Mouse (Mus musculus) spleen, postnatal 10 days (tissue): Measurements from ENCODE around the gene Gm21970.

ENCODE experiments used
- DNase-seq, 2 experiments: peaks; one replicate each; pipeline ENCODE4 v3.0.0; 2021 to 2022; ENCODE audit warnings: low spot score in 2 of 2

Gene Gm21970

DNA sequence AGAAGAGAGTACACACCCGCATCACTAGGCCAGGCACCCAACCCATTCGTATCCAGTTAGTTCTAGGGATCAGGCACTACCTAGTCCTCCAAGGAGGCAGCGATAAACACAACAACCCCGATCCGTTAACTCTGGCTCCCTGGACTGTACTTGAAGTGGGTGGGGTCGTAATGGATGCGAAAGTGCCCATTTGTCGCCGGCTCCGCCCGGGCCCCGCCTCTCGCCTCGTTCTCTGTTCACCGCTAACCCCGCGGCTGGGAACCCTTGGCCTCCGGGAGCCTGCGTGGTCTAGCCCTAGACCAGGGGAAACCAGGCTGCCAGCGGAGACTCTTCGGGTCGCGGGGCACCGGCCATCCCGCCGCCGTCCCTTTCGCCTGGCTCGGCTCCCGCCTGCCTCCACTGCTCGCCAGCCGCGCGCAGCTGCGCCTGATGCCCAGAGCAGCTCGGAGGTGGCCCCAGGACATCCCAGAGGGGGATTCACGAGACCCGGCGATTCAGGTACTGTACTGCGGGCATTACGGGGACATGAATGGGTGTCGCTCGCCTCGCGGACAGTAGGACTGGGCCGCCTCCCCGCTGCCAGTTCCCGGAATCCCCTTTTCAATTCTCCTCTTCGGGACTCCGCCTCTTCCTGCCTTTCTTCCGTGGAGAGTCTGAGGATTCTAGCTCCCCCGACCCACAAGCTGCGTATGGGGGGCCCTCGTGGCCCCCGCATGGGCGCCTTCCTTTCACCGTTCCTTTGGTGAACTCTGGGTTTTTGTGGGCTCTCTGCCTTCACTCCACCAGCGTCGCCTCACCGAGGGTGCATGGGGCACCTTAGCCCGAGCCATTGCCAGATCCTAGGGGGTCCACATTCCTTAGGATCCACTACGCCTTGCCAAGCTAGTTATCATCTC is 18.7 kb upstream of the Gm21970 start, which contains the start of gene Ifnar2:
Gene Ifnar2, plus strand, starts transcription at position 207 of the 896 bp plus-strand sequence.
- DNase-seq: peak; percentile 89 to 90

DNA sequence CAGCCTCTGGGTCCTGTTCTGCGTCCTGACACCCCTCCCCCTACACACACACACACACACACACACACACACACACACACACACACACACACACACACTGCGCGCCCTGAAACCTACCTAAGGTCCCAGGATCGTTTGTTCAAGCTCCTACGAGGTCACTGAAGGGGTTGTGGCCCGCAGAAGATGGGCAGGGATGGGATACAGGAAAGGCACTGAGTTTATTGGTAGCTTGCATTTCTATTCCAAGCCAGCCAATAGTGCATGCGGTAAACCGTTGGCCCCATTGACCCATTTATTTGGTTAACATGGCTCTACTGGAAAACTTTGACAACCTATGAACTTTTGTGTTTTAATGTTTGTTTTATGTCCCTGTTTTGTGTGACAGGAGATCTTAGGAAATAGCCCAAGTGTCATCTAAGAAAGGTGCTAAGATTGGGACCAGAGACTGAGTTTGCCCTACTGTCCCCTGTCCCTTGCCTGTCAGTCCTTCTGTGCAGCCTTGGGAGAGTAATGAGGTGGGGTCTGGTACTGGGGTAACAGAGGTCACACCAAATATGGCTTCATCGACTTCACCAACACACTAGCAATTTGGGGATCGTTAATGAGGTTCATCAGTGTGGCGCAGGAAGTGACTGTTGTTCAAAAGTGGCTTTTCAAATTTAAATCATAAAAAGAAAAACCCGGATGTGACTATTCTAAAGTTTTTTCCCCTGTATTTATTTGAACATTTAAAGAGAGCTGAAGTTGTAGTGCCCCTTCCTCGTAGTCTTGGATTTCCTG is 17.9 kb upstream of the Gm21970 start:
- peak in 1 of 2 experiments; percentile 20 for DNase-seq

DNA sequence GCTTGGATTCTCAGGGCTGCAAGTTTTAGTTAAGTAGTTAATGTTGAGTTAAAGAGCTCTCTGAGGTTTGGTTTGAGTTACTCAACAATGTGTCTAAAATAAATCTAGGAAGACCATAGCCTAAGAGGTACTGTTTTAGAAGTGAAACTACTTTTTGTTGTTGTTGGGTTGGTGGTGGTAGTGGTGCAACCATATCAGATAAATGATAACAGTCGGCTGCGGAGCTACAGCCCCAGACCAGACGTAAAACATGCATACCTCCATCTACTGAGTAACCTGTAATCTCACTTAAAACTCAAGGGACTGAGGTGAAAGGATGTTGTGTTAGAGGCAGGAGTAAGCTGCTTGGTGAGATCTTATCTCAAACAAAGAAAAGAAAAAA is 17.3 kb upstream of the Gm21970 start:
- DNase-seq: no peak

DNA sequence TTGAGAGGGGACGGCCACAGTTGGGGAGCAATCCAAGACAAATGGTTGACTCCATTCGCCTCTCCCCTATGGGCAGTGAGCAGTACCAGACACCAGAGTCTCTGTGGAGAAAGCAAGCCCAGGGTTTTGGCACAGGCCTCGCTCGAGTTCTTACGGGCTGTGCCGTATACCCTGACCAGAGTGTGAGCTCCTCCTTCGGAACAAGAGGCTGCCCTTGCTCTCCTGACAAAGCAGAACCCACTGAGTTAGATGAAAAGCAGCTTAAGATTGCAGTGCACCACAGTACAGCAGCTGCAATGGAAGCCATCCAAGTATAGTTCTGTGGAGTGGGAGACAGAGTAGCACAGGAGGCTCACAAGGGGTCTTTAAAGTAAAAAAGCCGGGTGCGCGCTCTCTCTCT is 14.8 kb upstream of the Gm21970 start:
- DNase-seq: no peak

DNA sequence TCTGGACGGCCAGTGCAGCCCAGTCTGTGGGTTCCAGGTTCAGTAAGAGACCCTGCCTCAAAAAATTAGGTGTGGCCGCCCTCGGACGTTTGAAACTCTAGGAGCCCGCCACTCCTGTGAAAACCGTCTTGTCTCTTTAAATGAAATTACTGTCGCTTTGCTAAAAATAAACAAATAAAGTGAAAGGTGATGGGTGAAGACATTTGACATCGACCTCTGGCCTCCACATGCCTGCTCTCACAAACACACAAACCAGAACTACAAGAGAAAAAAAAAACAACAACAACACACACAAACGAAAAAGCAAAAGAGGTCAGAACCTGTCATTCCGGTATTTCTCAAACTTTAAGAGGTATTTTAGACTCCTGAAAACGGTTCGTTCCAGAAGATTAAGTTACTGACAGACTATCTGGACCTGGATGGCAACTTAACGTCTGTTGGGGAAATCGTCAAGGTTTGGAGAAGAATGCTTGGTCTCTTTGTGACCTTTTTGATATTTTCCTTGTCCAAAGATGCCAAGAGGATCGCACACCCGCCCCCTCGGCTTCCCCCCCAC is 13.0 kb upstream of the Gm21970 start:
- no peak for DNase-seq

DNA sequence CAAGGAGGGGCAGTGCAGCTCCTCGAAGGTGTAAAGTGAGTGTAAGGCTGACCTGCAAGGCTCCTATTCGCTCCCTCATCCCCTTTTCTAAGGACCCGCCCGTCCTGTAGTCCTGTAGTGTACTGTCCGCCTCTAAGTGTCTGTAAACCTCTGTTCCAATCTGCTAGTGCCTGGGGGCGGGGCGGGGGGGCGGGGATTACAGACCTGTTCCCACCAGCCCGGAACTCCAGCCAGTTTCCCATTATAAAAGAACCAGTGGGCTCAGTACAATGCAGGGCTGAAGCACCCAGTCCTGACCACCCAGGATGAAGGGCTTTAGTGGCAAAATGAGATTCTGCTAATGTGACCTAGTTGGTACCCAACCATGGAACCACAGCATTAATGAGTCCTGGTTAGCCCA is 12.5 kb upstream of the Gm21970 start:
- no peak for DNase-seq

DNA sequence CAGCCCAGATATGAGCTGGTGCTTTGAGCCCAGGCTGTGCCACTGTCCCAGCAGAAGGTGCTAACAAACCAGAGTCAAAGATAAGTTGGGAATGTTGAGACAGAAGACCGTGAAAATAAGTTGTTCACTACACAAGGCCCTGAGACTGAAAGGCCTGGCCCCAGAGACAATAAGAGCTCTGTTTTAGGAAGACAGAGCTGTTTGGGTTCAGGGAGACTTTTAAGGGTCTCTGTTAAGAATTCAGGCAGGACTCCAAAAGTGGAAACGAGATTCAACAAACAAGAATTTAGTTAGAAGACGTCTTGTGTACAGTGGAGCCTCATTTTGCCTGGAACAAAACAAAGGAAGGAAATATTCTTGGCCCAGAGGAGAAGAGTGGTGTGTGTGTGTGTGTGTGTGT is 12.1 kb upstream of the Gm21970 start:
- DNase-seq: no peak

DNA sequence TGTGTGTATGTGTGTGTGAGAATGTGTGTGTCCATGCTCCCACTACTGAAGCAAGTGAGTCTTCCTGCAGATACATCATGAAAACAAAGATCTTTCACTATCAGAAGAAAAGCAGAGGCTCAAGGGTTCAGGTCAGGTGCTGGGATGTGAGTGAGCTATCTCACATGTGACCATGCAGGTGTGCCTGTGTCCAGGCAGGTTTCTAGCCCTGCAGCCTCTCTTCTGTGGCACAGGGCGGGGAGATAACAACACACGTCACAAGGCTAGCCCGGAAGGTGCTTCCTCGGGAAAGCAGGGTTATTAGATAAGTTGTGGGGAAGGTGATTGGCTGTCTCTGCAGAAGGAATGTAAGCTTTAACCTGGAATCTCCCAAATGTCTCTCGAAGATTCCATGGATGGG is 11.4 kb upstream of the Gm21970 start:
- no peak for DNase-seq

DNA sequence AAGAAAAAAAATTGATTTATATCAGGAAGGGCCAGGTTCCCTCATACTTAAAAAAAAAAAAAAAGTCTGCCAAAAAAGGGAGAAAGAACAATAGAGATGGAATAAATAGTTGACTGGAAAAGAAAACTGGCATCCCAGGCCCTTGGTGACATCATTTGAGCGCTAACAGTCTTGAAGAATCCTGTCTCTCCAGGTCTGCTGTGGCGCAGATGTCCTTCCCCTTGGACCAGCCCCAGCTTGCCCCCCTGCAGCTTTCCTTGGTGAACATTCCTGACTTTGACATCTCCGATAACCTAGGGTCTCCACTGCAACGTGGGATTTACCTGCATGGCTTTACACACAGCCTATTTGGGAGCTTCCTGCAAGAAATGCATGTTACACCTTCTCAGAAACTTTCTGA is 9.9 kb upstream of the Gm21970 start:
- DNase-seq: no peak

DNA sequence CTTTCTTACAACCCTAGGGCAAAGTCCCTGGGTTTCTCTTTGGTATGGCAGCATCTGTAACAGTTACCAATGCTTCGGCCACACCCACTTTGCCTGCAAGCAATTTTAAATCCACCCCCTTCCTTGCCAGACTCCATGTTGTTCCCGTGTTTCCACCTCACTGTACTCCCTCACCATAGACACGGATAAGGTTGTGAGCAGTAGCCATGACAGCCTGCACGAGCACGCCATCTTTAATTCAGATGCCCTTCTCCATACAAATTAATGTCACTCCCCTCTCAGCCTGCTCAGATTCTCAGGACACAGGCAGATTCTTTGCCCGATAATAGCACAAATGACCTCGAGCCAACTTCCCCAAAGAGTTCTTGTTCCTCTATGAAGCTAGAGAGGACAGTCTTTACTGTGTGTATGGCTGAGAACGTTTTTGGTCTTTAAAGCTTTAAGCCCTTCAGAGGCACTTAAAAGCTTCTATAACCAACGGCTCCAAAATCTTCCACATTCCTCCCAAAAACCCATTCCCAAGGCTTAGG is 9.2 kb upstream of the Gm21970 start:
- DNase-seq: no peak

DNA sequence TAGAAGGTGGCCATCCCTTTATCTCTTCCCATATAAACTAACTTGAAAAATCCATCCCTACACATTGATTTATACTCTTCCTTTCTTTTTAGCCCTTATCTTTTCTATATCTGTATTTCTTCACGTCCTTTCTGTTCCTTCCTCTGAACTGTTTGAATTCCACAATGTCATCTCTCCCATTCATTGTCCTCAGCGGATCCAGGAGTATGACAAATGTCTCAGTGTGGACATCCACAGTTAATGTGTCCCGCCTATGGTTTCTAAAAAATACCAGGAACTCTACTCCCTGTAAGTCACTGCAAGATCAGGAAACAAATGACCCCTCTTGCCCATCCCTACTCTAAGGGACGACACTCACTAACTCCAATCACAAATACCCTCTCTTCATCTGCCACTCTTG is 7.3 kb upstream of the Gm21970 start:
- no peak for DNase-seq

DNA sequence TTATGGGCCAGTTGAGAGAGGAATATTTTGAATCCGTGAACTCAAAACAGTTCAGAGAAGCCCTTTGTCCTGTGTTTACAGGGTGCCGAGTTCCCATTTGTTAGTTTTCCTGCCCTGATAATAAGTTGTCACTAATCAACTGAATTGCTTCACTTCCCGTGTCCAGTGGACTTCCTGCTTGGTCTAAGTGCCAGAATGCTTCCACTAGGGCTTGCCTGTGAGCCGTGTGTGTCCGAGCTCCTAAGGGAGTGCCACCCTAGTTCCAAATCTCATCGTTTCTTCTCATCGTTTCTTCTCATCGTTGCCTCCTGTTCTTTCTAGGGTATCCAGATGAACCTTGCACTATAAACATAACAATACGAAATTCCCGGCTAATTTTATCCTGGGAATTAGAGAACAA is 5.9 kb upstream of the Gm21970 start:
- no peak for DNase-seq

DNA sequence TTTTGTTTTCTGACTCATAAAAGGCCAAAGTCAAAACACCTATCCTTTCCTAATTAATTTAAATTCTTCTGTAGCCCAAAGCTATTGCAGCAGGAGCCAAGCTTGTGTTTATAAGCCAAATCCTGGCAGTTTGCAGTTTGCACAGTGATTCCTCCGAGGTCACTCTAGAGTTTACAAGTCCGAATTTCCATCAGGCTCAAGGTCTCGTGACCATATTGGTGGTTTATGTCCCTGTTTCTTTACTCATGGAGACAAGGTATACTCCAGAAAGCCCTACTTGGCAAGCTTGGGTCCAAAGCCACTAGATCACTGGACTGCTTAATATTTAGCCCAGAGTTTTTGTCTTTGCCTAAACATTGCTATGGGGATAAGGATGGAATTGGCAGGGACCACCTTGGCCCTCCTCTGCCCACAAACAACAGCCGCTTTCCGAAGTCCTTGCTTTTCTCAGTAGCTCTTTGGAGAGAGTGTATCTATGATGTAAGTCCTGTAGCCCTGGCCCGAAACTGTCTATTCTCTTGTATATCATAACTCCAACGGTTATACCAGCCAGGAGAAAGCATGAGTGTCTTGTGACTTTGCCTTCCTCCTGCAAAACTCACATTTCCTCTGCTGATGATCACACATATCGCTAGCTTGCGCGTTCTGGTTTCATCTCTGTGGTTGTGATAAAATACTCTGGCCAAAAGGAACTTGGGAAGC is 5.0 kb upstream of the Gm21970 start:
- DNase-seq: no peak

DNA sequence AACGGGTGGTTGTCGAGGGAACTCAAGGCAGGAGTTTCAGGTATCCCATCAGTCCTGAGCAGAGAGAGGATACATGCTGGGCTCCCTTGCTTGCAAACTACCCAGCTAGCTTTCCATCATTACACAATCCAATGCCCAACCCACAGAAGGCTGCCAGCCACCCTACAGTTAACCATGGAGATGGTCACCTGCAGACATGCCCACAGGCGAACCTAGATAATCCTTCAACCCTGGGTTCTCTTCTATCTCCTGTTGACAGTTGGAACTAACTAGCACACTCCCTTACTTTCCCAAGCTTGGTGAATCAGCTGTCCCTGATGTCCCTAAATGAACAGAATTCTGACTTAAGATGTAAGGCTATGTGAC is 4.4 kb upstream of the Gm21970 start:
- no peak for DNase-seq

DNA sequence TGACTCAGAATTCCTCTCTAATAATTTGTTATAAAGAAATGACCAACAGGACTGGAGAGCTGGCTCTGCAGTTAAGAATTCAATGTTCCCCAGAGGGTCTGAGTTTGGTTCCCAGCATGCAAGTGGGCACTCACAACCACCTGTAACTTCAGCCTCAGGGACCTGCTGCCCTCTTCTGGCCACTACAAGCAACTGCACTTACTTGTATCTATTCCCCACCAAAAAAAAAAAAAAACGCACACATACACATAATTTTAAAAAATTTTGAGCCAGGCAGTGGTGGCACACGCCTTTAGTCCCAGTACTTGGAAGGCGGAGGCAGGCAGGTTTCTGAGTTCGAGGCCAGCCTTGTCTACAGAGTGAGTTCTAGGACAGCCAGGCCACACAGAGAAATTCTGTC is 1.4 kb upstream of the Gm21970 start:
- no peak for DNase-seq

DNA sequence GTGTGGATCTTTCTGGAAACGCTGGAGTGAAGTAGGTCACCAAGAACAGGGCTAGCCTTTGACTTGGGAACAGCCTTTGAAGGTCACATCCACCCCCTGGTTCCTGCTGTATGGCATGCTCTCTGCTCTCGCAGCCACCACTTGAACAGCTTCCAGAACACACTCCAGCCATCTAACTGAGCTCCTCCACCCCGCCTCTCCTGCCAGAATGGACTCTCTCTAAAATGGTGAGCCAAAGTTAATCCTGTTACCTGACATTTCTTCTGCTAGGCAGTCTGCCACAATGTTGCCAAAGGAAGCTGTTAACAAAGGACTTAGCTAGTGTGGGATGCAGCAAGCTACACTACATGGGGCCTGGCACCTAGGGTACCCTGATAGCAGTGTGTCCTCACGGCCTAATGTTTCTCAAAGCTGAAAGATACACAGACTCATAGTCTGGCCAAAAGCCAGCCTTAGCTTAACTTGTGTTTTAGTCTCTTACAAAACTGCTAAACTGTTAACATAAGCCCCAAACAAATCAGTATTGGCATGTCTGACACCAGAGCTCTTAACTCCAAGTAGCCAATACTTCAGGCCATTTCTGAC is 3.4 kb downstream of the Gm21970 start:
- DNase-seq: no peak

DNA sequence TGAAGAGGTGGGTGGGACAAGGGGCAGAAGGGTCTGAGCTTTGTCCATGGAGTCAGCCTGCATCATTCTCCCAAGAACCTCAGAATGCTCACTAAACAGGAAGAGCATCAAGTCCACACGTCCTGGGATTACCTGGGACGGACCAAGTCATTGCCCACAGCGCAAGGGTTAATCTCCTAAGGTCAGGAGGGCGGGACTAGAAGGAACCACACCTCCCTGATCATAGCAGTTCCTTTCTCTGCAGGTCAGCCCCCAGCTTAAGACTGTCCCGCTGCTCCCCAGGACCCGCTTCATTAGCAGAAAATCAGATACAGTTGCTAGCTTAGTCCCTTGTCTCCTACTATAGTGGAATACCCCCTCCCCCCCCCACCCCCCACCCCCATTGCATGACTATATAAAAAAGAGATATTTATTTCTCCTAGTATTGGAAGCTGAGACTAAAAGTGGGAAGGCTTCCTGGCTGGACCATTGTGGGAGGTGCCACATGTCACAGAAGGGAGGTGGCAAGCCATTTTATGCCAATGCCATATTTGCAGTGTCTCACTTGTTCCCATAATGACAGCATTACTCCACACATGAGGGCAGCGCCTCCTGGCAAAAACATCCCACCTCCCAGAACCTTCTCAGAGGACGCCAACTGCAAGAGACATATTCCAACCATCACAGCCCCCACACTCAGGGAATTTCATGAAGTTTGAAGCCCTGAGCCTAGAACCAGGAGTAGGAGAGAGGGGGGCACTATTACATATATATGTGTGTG is 4.3 kb downstream of the Gm21970 start:
- DNase-seq: no peak

DNA sequence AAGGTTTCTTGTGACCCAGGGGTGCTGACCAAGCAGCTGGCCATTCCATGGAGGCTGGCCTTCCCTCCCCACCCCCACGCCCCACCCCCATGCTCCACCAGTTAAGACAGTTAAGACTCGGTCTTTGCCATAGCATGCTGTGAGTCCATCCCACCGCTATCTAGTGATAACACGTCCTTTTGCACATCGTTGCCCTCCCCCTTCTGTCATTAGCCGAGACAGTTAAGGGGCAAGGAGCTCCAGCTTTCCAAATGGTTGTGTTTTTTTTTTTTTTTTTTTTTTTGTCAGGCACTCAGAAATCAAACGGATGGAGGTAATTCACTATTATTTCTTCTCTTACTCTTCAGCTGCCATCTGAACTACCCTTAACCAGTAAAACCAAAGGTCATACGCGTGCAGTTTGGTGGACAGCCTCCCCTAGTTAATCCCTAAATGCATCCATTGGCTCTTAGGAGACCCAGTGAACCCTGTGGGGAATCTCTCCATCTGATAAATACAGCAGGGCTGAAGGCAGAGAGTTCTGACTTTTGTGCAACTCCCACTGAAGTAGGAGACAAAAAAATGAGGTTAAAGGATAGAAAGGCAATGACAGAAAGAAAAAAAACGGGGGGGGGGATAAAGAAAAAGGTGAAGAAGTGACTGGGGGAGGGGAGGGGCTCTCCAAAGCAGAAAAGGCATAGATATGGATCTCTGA is 5.5 kb downstream of the Gm21970 start:
- DNase-seq: no peak

DNA sequence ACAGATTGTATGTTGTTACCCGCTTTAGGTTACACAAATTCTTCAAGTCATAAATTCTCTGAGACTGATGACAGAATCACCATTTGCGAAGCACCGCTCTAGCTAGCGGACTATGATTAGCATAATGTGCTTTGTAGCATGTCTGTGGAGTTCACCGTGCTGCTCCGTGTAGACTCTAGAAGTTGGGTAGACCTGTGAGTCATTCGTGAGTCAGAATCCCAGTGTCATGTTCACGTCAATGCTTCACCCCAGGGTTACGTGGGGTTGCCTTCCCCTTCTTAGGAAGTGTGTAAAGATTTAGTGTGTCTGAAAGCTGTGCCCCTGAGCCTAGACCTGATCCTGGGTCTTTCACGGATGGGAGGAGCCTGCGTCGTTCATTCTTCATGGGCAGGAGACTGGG is 6.5 kb downstream of the Gm21970 start:
- DNase-seq: no peak

DNA sequence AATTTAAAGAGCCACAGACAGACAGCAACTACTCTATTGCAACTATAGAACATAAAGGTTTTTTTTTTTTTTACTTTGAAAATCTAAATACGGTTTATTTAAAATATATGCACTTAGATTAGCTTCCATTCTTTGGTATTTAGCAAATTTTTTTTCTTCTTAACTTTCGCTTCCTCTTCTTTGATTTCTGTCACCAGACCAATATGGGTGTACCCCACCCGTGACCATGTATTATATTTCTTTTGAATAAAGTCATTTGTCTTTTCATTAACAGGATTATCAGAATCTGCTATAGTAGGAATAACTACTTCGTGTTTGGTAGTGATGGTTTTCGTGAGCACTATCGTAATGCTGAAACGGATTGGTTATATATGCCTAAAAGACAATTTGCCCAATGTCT is 7.4 kb downstream of the Gm21970 start:
- DNase-seq: no peak
